Mouse (Mus musculus): ENCODE measurements at regions not wholly inside any gene's neighbourhood (a gene's known extent, or its start where the extent isn't known, plus 50 kb on each side); places are given as distances from the start of the nearest gene placed in this dataset.
A peak's percentile ranks its signal among the peaks of the same experiment; 100 is the strongest.

GRCm38 (mm10) chr8:87372061-87372460 is 100.3 kb downstream of the Cbln1 start:
- ATAC-seq = no peak
- peaks cover 3% of the 10 kb centered on the region; the same call in 1 of the 2 replicates for H3K4me1 ChIP-seq (ENCODE audit: control insufficient read depth, insufficient read depth, low read length)
- H3K27me3 ChIP-seq (ENCODE audit: control insufficient read depth, insufficient read depth, low read depth, low read length) = no peaks in the 10 kb centered on the region
- no peak overlapping the region for H3K9ac ChIP-seq (ENCODE audit: low read depth, low read length)
- H3K9me3 ChIP-seq (replicated peaks; ENCODE audit: control insufficient read depth, low read length, poor library complexity, severe bottlenecking) = no peaks in the 10 kb centered on the region
- no peak overlapping the region for H3K4me2 ChIP-seq (ENCODE audit: low read length)
- H3K4me3 ChIP-seq (ENCODE audit: low read depth, low read length) = no peak overlapping the region
- no peaks in the 10 kb centered on the region for H3K36me3 ChIP-seq (ENCODE audit: control insufficient read depth, insufficient read depth, low read length)
- H3K27ac ChIP-seq (ENCODE audit: low read length) = no peak overlapping the region

- Histone ChIP-seq H3K9me3 (replicated peaks; ENCODE audit: control insufficient read depth, low read length, poor library complexity, severe bottlenecking) (no peaks in the 10 kb centered on the region), H3K4me1 (ENCODE audit: control insufficient read depth, insufficient read depth, low read length) (peaks cover 3% of the 10 kb centered on the region; the same call in 1 of the 2 replicates), H3K9ac (ENCODE audit: low read depth, low read length) (no peak overlapping the region), H3K4me3 (ENCODE audit: low read depth, low read length) (no peak overlapping the region), H3K27me3 (ENCODE audit: control insufficient read depth, insufficient read depth, low read depth, low read length) (no peaks in the 10 kb centered on the region), H3K27ac (ENCODE audit: low read length) (no peak overlapping the region), H3K36me3 (ENCODE audit: control insufficient read depth, insufficient read depth, low read length) (no peaks in the 10 kb centered on the region), H3K4me2 (ENCODE audit: low read length) (no peak overlapping the region)
- no peak for ATAC-seq
- WGBS = 86% methylated on average over 3 of the region's 3 CpGs
Measured at GRCm38 (mm10) chr8:87370194-87370593, 102.2 kb downstream of the Cbln1 start.

GRCm38 (mm10) chr8:87350471-87350870 is 121.9 kb downstream of the Cbln1 start:
- Histone ChIP-seq H3K9me3 (replicated peaks; ENCODE audit: control insufficient read depth, low read length, poor library complexity, severe bottlenecking) (no peaks in the 10 kb centered on the region), H3K36me3 (ENCODE audit: control insufficient read depth, insufficient read depth, low read length) (no peaks in the 10 kb centered on the region), H3K27me3 (ENCODE audit: control insufficient read depth, insufficient read depth, low read depth, low read length) (no peaks in the 10 kb centered on the region), H3K27ac (ENCODE audit: low read length) (no peak overlapping the region), H3K4me1 (ENCODE audit: control insufficient read depth, insufficient read depth, low read length) (peaks cover 3% of the 10 kb centered on the region; the same call in 1 of the 2 replicates), H3K4me2 (ENCODE audit: low read length) (no peak overlapping the region), H3K4me3 (ENCODE audit: low read depth, low read length) (no peak overlapping the region), H3K9ac (ENCODE audit: low read depth, low read length) (no peak overlapping the region)
- ATAC-seq = no peak
- 82% methylated on average over 4 of the region's 4 CpGs for WGBS

GRCm38 (mm10) chr8:87349781-87350181 is 122.6 kb downstream of the Cbln1 start:
- 66% methylated on average over 4 of the region's 4 CpGs for WGBS
- H3K9me3 ChIP-seq (replicated peaks; ENCODE audit: control insufficient read depth, low read length, poor library complexity, severe bottlenecking) = no peaks in the 10 kb centered on the region
- no peaks in the 10 kb centered on the region for H3K27me3 ChIP-seq (ENCODE audit: control insufficient read depth, insufficient read depth, low read depth, low read length)
- no peaks in the 10 kb centered on the region for H3K36me3 ChIP-seq (ENCODE audit: control insufficient read depth, insufficient read depth, low read length)
- H3K4me2 ChIP-seq (ENCODE audit: low read length) = no peak overlapping the region
- H3K9ac ChIP-seq (ENCODE audit: low read depth, low read length) = no peak overlapping the region
- H3K4me3 ChIP-seq (ENCODE audit: low read depth, low read length) = no peak overlapping the region
- no peak for ATAC-seq
- no peak overlapping the region for H3K27ac ChIP-seq (ENCODE audit: low read length)
- peaks cover 2% of the 10 kb centered on the region; the same call in 1 of the 2 replicates for H3K4me1 ChIP-seq (ENCODE audit: control insufficient read depth, insufficient read depth, low read length)

GRCm38 (mm10) chr8:87329371-87329770 is 143.0 kb downstream of the Cbln1 start:
- Histone ChIP-seq H3K36me3 (ENCODE audit: control insufficient read depth, insufficient read depth, low read length) (no peaks in the 10 kb centered on the region), H3K27me3 (ENCODE audit: control insufficient read depth, insufficient read depth, low read depth, low read length) (no peaks in the 10 kb centered on the region), H3K27ac (ENCODE audit: low read length) (no peak overlapping the region), H3K4me1 (ENCODE audit: control insufficient read depth, insufficient read depth, low read length) (no peaks in the 10 kb centered on the region), H3K9ac (ENCODE audit: low read depth, low read length) (no peak overlapping the region), H3K4me2 (ENCODE audit: low read length) (no peak overlapping the region), H3K9me3 (replicated peaks; ENCODE audit: control insufficient read depth, low read length, poor library complexity, severe bottlenecking) (no peaks in the 10 kb centered on the region), H3K4me3 (ENCODE audit: low read depth, low read length) (no peak overlapping the region)
- ATAC-seq = no peak
- 100% methylated on average over 1 of the region's 1 CpGs for WGBS

- WGBS = 63% methylated on average over 3 of the region's 3 CpGs
- Histone ChIP-seq H3K4me3 (ENCODE audit: low read depth, low read length) (no peak overlapping the region), H3K27me3 (ENCODE audit: control insufficient read depth, insufficient read depth, low read depth, low read length) (no peaks in the 10 kb centered on the region), H3K4me2 (ENCODE audit: low read length) (no peak overlapping the region), H3K27ac (ENCODE audit: low read length) (peak overlapping the region; percentile 18; the same call in 1 of the 2 replicates), H3K4me1 (ENCODE audit: control insufficient read depth, insufficient read depth, low read length) (no peaks in the 10 kb centered on the region), H3K36me3 (ENCODE audit: control insufficient read depth, insufficient read depth, low read length) (no peaks in the 10 kb centered on the region), H3K9ac (ENCODE audit: low read depth, low read length) (no peak overlapping the region), H3K9me3 (replicated peaks; ENCODE audit: control insufficient read depth, low read length, poor library complexity, severe bottlenecking) (no peaks in the 10 kb centered on the region)
- ATAC-seq = no peak
Measured at GRCm38 (mm10) chr8:87314570-87314969, 157.8 kb downstream of the Cbln1 start.

GRCm38 (mm10) chr8:87311282-87311681 is 161.1 kb downstream of the Cbln1 start:
- Histone ChIP-seq H3K27me3 (ENCODE audit: control insufficient read depth, insufficient read depth, low read depth, low read length) (no peaks in the 10 kb centered on the region), H3K9me3 (replicated peaks; ENCODE audit: control insufficient read depth, low read length, poor library complexity, severe bottlenecking) (no peaks in the 10 kb centered on the region; the same call in 1 of the 2 replicates), H3K9ac (ENCODE audit: low read depth, low read length) (no peak overlapping the region), H3K4me1 (ENCODE audit: control insufficient read depth, insufficient read depth, low read length) (no peaks in the 10 kb centered on the region), H3K4me2 (ENCODE audit: low read length) (no peak overlapping the region), H3K27ac (ENCODE audit: low read length) (no peak overlapping the region), H3K4me3 (ENCODE audit: low read depth, low read length) (no peak overlapping the region), H3K36me3 (ENCODE audit: control insufficient read depth, insufficient read depth, low read length) (no peaks in the 10 kb centered on the region)
- WGBS = 63% methylated on average over 7 of the region's 7 CpGs
- ATAC-seq = no peak

- no peak overlapping the region for H3K9ac ChIP-seq (ENCODE audit: low read depth, low read length)
- no peaks in the 10 kb centered on the region; the same call in 1 of the 2 replicates for H3K9me3 ChIP-seq (replicated peaks; ENCODE audit: control insufficient read depth, low read length, poor library complexity, severe bottlenecking)
- WGBS = 69% methylated on average over 3 of the region's 3 CpGs
- no peak overlapping the region for H3K4me3 ChIP-seq (ENCODE audit: low read depth, low read length)
- ATAC-seq = no peak
- no peak overlapping the region for H3K27ac ChIP-seq (ENCODE audit: low read length)
- H3K27me3 ChIP-seq (ENCODE audit: control insufficient read depth, insufficient read depth, low read depth, low read length) = no peaks in the 10 kb centered on the region
- no peaks in the 10 kb centered on the region for H3K4me1 ChIP-seq (ENCODE audit: control insufficient read depth, insufficient read depth, low read length)
- H3K4me2 ChIP-seq (ENCODE audit: low read length) = no peak overlapping the region
- no peaks in the 10 kb centered on the region for H3K36me3 ChIP-seq (ENCODE audit: control insufficient read depth, insufficient read depth, low read length)
Measured at GRCm38 (mm10) chr8:87308311-87308710, 164.1 kb downstream of the Cbln1 start.

- WGBS = 93% methylated on average over 6 of the region's 6 CpGs
Measured at GRCm38 (mm10) chr8:87305001-87305400, 167.4 kb downstream of the Cbln1 start.

More at GRCm38 (mm10) chr8:87305001-87305400, 167.4 kb downstream of the Cbln1 start:
- Histone ChIP-seq H3K4me2 (ENCODE audit: low read length) (no peak overlapping the region), H3K9me3 (replicated peaks; ENCODE audit: control insufficient read depth, low read length, poor library complexity, severe bottlenecking) (no peaks in the 10 kb centered on the region; the same call in 1 of the 2 replicates), H3K36me3 (ENCODE audit: control insufficient read depth, insufficient read depth, low read length) (no peaks in the 10 kb centered on the region), H3K4me1 (ENCODE audit: control insufficient read depth, insufficient read depth, low read length) (no peaks in the 10 kb centered on the region), H3K27ac (ENCODE audit: low read length) (no peak overlapping the region), H3K4me3 (ENCODE audit: low read depth, low read length) (no peak overlapping the region), H3K9ac (ENCODE audit: low read depth, low read length) (no peak overlapping the region), H3K27me3 (ENCODE audit: control insufficient read depth, insufficient read depth, low read depth, low read length) (no peaks in the 10 kb centered on the region)
- ATAC-seq = no peak

All from midbrain, embryonic 16.5 days (tissue).